Mouse (Mus musculus) liver, adult 2 months (tissue): ENCODE measurements at regions not wholly inside any gene's neighbourhood (a gene's known extent, or its start where the extent isn't known, plus 50 kb on each side); places are given as distances from the start of the nearest gene placed in this dataset.

Experiments used
- DNase-seq: peaks from one replicate; pipeline ENCODE4 v3.0.0-alpha.2; 2011; ENCODE audit warnings: low read depth, low spot score; ENCODE audit errors: extremely low read depth
- H3K27ac ChIP-seq: fragments of 200-500 bp; replicated peaks from 2 replicates; pipeline ENCODE4 v1.5.1; 2012; ENCODE audit warnings: low read depth, mild to moderate bottlenecking, control low read depth, inconsistent platforms, low read length; ENCODE audit not compliant: insufficient read depth
- H3K27me3 ChIP-seq: fragments of 200-500 bp; 2 replicates; pipeline ENCODE4 v1.6.1; 2012; ENCODE audit warnings: mild to moderate bottlenecking, moderate library complexity, low read length, inconsistent platforms; ENCODE audit not compliant: control insufficient read depth, insufficient read depth
- H3K36me3 ChIP-seq: fragments of 200-500 bp; 2 replicates; pipeline ENCODE4 v1.6.1; 2012; ENCODE audit warnings: low read length, inconsistent platforms; ENCODE audit not compliant: control insufficient read depth, insufficient read depth
- H3K4me1 ChIP-seq: fragments of 200-500 bp; 2 replicates; pipeline ENCODE4 v1.6.1; 2011; ENCODE audit warnings: low read length; ENCODE audit not compliant: control insufficient read depth, insufficient read depth
- H3K4me3 ChIP-seq: fragments of 200-500 bp; 2 replicates; pipeline ENCODE4 v1.5.1; 2011; ENCODE audit warnings: low read depth, mild to moderate bottlenecking, control low read depth, low read length, moderate library complexity; ENCODE audit not compliant: insufficient read depth
- H3K79me2 ChIP-seq: fragments of 200-500 bp; 2 replicates; pipeline ENCODE4 v1.6.1; 2012; ENCODE audit warnings: inconsistent platforms, mild to moderate bottlenecking, low read length, moderate library complexity; ENCODE audit not compliant: control insufficient read depth, insufficient read depth
- H3K9ac ChIP-seq: fragments of 200-500 bp; 2 replicates; pipeline ENCODE4 v1.6.1; 2012; ENCODE audit warnings: low read depth, mild to moderate bottlenecking, control low read depth, inconsistent platforms, low read length
- CTCF ChIP-seq: fragments of 200-500 bp; IDR thresholded peaks from 2 replicates; pipeline ENCODE4 v1.5.1; 2011; ENCODE audit warnings: low read depth, low read length, control low read depth
- POLR2A ChIP-seq: fragments of 200-500 bp; IDR thresholded peaks from 2 replicates; pipeline ENCODE4 v1.6.1; 2011; ENCODE audit warnings: low read length, control low read depth; ENCODE audit not compliant: insufficient read depth; ENCODE audit errors: extremely low read depth
- WGBS: fragments of 180-500 bp; shearing (Covaris S2); methylation state at CpG from one replicate; pipeline ENCODE4 v1.1.7; 2018; 5-methylcytosine and 5-hydroxymethylcytosine counted together

- no peaks in the 10 kb centered on the region for H3K79me2 ChIP-seq
- TF ChIP-seq POLR2A: no peak
- TF ChIP-seq CTCF: no peak
- DNase-seq: no peak
- H3K36me3 ChIP-seq: no peaks in the 10 kb centered on the region
- H3K4me3 ChIP-seq: no peak overlapping the region
- no peak overlapping the region for H3K27ac ChIP-seq
- no peaks in the 10 kb centered on the region for H3K4me1 ChIP-seq
- H3K9ac ChIP-seq: no peak overlapping the region
- H3K27me3 ChIP-seq: no peaks in the 10 kb centered on the region
- WGBS: 96% methylated on average over 2 of the region's 2 CpGs
These were observed 232.5 kb downstream of the Cd47 start for GRCm38 (mm10) chr16:50032798-50033197.

- Histone ChIP-seq H3K9ac (no peak overlapping the region), H3K36me3 (no peaks in the 10 kb centered on the region), H3K4me1 (no peaks in the 10 kb centered on the region), H3K4me3 (no peak overlapping the region), H3K27ac (no peak overlapping the region), H3K79me2 (no peaks in the 10 kb centered on the region), H3K27me3 (no peaks in the 10 kb centered on the region)
- DNase-seq: no peak
- no peak for TF ChIP-seq POLR2A
- no peak for TF ChIP-seq CTCF
- WGBS: 67% methylated on average over 5 of the region's 5 CpGs
These were observed 236.0 kb downstream of the Cd47 start for GRCm38 (mm10) chr16:50036296-50036734.

GRCm38 (mm10) chr16:50044103-50044502 lies 243.8 kb downstream of the Cd47 start:
- H3K4me1 ChIP-seq: 0 out of 2 replicates have a peak, but pooled peaks cover 3% of the 10 kb centered on the region
- H3K27ac ChIP-seq: no peak overlapping the region
- no peak overlapping the region for H3K9ac ChIP-seq
- WGBS: 86% methylated on average over 1 of the region's 1 CpGs
- no peaks in the 10 kb centered on the region for H3K79me2 ChIP-seq
- no peaks in the 10 kb centered on the region for H3K27me3 ChIP-seq
- H3K36me3 ChIP-seq: no peaks in the 10 kb centered on the region
- TF ChIP-seq POLR2A (no peak), CTCF (no peak)
- no peak overlapping the region for H3K4me3 ChIP-seq
- DNase-seq: no peak

DNA sequence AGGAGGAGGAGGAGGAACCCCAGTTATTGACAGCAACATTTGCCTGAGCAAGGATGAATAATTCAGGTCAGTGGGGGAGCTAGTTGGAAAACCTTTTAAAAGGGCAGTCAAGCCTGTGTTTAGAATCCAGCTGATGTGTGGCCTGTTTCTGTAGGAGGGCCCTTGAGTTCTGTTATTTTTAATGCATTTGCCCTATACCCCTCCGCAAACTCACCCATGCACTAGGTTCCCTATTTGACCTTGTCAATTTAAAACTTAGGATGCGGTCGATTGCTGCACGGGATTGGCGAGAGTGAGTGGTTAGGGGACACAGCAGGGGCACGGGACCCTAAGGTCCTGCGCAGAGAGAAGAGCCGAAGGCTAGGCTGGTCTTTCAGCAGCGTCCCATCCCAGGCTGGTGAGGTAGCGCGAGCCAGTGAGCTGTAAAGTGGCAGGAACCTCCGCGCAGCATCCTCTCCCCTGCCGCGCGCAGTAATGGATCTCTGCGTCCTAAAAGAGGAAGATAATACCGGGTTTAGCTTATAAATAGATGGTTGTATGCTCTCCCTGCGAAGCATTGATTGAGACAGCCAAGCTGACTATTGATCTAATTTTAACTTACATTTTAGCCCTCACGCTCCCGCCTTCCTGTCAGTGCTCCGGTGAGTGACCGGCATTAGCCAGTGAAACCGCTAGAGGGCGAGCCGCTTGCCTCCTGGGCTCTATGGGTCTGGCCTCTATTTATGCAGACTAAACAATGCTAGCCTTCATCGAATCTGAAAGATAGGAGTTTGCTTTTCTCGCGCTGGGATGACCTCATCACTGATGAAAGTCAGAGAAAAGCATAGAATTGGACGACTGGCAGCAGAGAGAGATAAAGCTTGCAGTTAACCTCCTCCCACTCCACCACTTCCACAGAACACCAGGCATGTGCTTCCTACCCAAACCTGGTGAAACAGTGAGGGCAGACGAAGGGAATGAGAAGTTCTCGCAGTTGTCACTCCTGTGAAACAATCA lies 245.5 kb downstream of the Cd47 start:
- H3K27me3 ChIP-seq: no peaks in the 10 kb centered on the region
- no peaks in the 10 kb centered on the region for H3K79me2 ChIP-seq
- peak overlapping the region; percentile 38; the same call in 1 of the 2 replicates for H3K4me3 ChIP-seq
- H3K36me3 ChIP-seq: no peaks in the 10 kb centered on the region
- DNase-seq: peak; percentile 26
- H3K27ac ChIP-seq: no peak overlapping the region
- TF ChIP-seq POLR2A: no peak
- TF ChIP-seq CTCF: peak; percentile 92
- H3K9ac ChIP-seq: no peak overlapping the region
- 0 out of 2 replicates have a peak, but pooled peaks cover 3% of the 10 kb centered on the region for H3K4me1 ChIP-seq
- WGBS: 16% methylated on average over 32 of the region's 32 CpGs

- H3K4me1 ChIP-seq: no peaks in the 10 kb centered on the region
- no peak for TF ChIP-seq POLR2A
- no peak for TF ChIP-seq CTCF
- no peaks in the 10 kb centered on the region for H3K27me3 ChIP-seq
- H3K79me2 ChIP-seq: no peaks in the 10 kb centered on the region
- DNase-seq: no peak
- no peak overlapping the region for H3K9ac ChIP-seq
- H3K4me3 ChIP-seq: no peak overlapping the region
- H3K27ac ChIP-seq: no peak overlapping the region
- 87% methylated on average over 4 of the region's 4 CpGs for WGBS
- no peaks in the 10 kb centered on the region for H3K36me3 ChIP-seq
These were observed 263.2 kb downstream of the Cd47 start for GRCm38 (mm10) chr16:50063540-50063939.
